Mouse (Mus musculus): ENCODE results near the gene Slc26a5. TPM values are rescaled to one million over a fixed set of nuclear protein-coding genes. Genes with fewer than 3 reads are reported as not detected.
A peak's percentile ranks its signal among the peaks of the same experiment; 100 is the strongest.

The Slc26a5 gene
- polyA plus RNA-seq (2014; fragmentation: Nextera tagmentation; extraction: Ambion mirVana): 0.24 TPM in 1 of 2 replicates, not detected in the other

- peak within 1 kb of the TSS; percentile 5; the same call in 1 of the 2 replicates for H3K9ac ChIP-seq (ENCODE audit: low read length)
- no peaks in the 10 kb centered on the region for H3K36me3 ChIP-seq (ENCODE audit: control insufficient read depth, insufficient read depth, low read length)
- H3K4me3 ChIP-seq (ENCODE audit: low read depth, low read length): peak within 1 kb of the TSS; percentile 11; the same call in 1 of the 2 replicates
- DNase-seq (ENCODE audit: low spot score) (peak; percentile 61), ATAC-seq (replicated peaks; ENCODE audit: low FRiP score) (peak; percentile 82)
- H3K27ac ChIP-seq (ENCODE audit: low read depth, low read length): 0 out of 2 replicates have a peak within 1 kb of the TSS, but pooled peaks have one; percentile 43
- H3K27me3 ChIP-seq (ENCODE audit: control insufficient read depth, insufficient read depth, low read length): no peaks in the 10 kb centered on the region
- H3K4me2 ChIP-seq (ENCODE audit: low read depth, low read length, severe bottlenecking): peak within 1 kb of the TSS; percentile 44
- H3K9me3 ChIP-seq (ENCODE audit: control insufficient read depth, low read length): no peaks in the 10 kb centered on the region
- WGBS: 3% methylated on average over 29 of the region's 29 CpGs
- peaks cover 8% of the 10 kb centered on the region; the same call in 1 of the 2 replicates for H3K4me1 ChIP-seq (replicated peaks; ENCODE audit: control insufficient read depth, insufficient read depth, low read length)
Measured at GRCm38 (mm10) chr5:21865346-21866107, at the start of gene Slc26a5. Slc26a5 (minus strand) TSS chr5:21865604.

GRCm38 (mm10) chr5:21914776-21915175, 49.4 kb upstream of the Slc26a5 start:
- no peak for DNase-seq (ENCODE audit: low spot score)
- Histone ChIP-seq H3K27me3 (ENCODE audit: control insufficient read depth, insufficient read depth, low read length) (no peaks in the 10 kb centered on the region), H3K9me3 (ENCODE audit: control insufficient read depth, low read length) (no peaks in the 10 kb centered on the region), H3K4me1 (replicated peaks; ENCODE audit: control insufficient read depth, insufficient read depth, low read length) (no peaks in the 10 kb centered on the region), H3K4me3 (ENCODE audit: low read depth, low read length) (no peak overlapping the region), H3K4me2 (ENCODE audit: low read depth, low read length, severe bottlenecking) (no peak overlapping the region), H3K27ac (ENCODE audit: low read depth, low read length) (no peak overlapping the region), H3K9ac (ENCODE audit: low read length) (no peak overlapping the region), H3K36me3 (ENCODE audit: control insufficient read depth, insufficient read depth, low read length) (no peaks in the 10 kb centered on the region)
- no peak for ATAC-seq (replicated peaks; ENCODE audit: low FRiP score)
- 82% methylated on average over 3 of the region's 3 CpGs for WGBS

DNA sequence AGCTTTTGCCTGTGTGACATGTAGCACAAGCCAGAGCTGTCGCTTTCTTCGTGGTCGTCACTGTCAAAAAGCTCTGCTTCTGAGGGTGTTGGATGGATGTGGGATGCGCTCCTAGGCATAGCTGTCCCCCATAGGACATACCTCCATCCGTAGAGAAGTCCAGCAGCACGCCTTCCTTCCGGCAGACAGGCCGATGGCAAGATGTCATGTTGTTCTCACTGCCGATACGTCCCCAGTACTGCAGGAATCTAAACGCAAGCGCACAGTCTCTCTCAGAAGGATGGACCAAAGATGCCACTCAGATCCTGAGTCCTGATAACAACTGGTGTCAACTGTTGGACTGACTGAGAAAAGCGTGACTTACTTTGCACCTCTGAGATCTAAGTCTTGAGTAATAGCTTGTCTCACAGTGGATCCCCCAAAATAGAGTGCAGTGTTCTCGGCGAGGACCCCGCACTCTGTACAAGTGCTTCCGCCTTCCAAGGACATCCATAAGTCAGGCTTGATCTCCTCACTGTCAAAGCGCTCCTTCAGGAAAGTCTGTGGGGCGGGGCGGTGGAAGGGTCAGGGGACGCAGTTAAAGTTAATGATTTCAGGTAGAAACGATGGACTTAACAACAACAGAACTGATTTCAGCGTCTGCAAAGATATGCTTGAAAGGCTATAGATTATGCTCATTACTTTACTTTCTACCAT, 47.6 kb upstream of the Slc26a5 start:
- H3K4me2 ChIP-seq (ENCODE audit: low read depth, low read length, severe bottlenecking): no peak overlapping the region
- no peak overlapping the region for H3K9ac ChIP-seq (ENCODE audit: low read length)
- H3K4me1 ChIP-seq (replicated peaks; ENCODE audit: control insufficient read depth, insufficient read depth, low read length): no peaks in the 10 kb centered on the region
- H3K27ac ChIP-seq (ENCODE audit: low read depth, low read length): no peak overlapping the region
- no peak overlapping the region for H3K4me3 ChIP-seq (ENCODE audit: low read depth, low read length)
- H3K9me3 ChIP-seq (ENCODE audit: control insufficient read depth, low read length): no peaks in the 10 kb centered on the region
- 93% methylated on average over 23 of the region's 23 CpGs for WGBS
- DNase-seq (ENCODE audit: low spot score): no peak
- ATAC-seq (replicated peaks; ENCODE audit: low FRiP score): no peak
- H3K36me3 ChIP-seq (ENCODE audit: control insufficient read depth, insufficient read depth, low read length): no peaks in the 10 kb centered on the region
- H3K27me3 ChIP-seq (ENCODE audit: control insufficient read depth, insufficient read depth, low read length): no peaks in the 10 kb centered on the region

DNA sequence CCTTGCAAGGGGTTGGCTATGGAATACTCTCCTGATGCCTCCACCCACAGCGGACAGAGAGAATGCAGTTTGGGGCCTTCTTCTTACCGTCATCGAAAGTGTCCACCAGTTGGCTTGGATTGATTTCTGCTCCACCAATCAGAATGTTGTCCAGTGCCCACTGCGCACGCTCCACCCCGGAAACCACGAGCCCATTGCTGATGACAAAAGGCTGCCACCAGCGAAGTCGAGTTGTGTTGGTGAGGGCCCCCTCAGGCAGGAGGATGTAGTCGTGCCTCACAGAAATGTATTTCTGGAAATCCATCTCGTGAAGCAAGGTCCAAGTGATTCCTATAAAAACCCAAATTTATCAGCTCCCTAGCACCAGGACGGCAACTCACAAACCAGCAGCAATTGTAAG, 45.3 kb upstream of the Slc26a5 start:
- no peak for ATAC-seq (replicated peaks; ENCODE audit: low FRiP score)
- WGBS: 95% methylated on average over 12 of the region's 12 CpGs
- H3K4me1 ChIP-seq (replicated peaks; ENCODE audit: control insufficient read depth, insufficient read depth, low read length): no peaks in the 10 kb centered on the region
- H3K4me3 ChIP-seq (ENCODE audit: low read depth, low read length): no peak overlapping the region
- H3K27ac ChIP-seq (ENCODE audit: low read depth, low read length): no peak overlapping the region
- no peak overlapping the region for H3K9ac ChIP-seq (ENCODE audit: low read length)
- DNase-seq (ENCODE audit: low spot score): no peak
- H3K9me3 ChIP-seq (ENCODE audit: control insufficient read depth, low read length): no peaks in the 10 kb centered on the region
- H3K36me3 ChIP-seq (ENCODE audit: control insufficient read depth, insufficient read depth, low read length): no peaks in the 10 kb centered on the region
- H3K4me2 ChIP-seq (ENCODE audit: low read depth, low read length, severe bottlenecking): no peak overlapping the region
- H3K27me3 ChIP-seq (ENCODE audit: control insufficient read depth, insufficient read depth, low read length): no peaks in the 10 kb centered on the region

DNA sequence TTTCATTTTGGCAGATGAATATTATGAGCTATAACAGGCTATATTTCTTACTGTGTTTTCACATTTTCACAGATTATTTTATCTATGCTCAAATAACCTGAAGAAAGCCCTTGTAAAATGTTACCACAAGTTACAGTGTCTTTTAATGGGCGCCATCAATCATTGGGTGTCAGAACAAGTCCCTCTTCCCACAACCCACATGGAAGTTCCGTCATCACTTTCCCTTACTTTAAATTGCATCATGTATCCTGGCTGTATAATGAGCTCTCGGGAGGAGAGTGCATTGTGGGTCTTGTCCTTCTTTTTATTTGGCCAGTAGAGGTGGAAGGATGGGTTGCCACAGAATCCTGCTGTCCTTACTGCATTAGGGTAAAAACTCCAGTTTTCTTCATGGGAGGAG, 44.3 kb upstream of the Slc26a5 start:
- no peak for DNase-seq (ENCODE audit: low spot score)
- WGBS: 86% methylated on average over 3 of the region's 3 CpGs
- no peak overlapping the region for H3K9ac ChIP-seq (ENCODE audit: low read length)
- no peaks in the 10 kb centered on the region for H3K27me3 ChIP-seq (ENCODE audit: control insufficient read depth, insufficient read depth, low read length)
- no peak overlapping the region for H3K4me3 ChIP-seq (ENCODE audit: low read depth, low read length)
- H3K4me2 ChIP-seq (ENCODE audit: low read depth, low read length, severe bottlenecking): no peak overlapping the region
- no peaks in the 10 kb centered on the region for H3K9me3 ChIP-seq (ENCODE audit: control insufficient read depth, low read length)
- H3K27ac ChIP-seq (ENCODE audit: low read depth, low read length): no peak overlapping the region
- H3K4me1 ChIP-seq (replicated peaks; ENCODE audit: control insufficient read depth, insufficient read depth, low read length): no peaks in the 10 kb centered on the region
- no peak for ATAC-seq (replicated peaks; ENCODE audit: low FRiP score)
- H3K36me3 ChIP-seq (ENCODE audit: control insufficient read depth, insufficient read depth, low read length): no peaks in the 10 kb centered on the region

DNA sequence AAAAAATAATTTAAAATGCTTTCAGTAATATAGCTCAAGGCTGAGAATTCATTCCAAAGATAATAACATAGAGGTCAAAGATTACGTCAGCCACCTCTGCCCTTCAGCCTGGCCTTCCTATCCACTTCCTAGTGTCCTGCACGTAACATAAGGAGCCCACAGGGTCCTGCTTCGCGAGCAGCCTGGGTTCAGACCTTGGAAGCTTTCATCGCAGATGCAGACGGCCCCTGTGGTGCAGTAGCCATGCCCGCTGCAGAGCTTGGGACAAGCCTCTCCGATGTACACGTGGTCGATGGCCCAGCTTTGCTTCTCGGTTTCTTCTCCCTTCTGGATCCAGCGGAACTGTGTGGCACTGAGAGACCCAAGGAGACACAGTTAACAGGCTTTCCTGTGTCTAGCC, 36.0 kb upstream of the Slc26a5 start:
- Histone ChIP-seq H3K9me3 (ENCODE audit: control insufficient read depth, low read length) (no peaks in the 10 kb centered on the region), H3K9ac (ENCODE audit: low read length) (no peak overlapping the region), H3K4me1 (replicated peaks; ENCODE audit: control insufficient read depth, insufficient read depth, low read length) (no peaks in the 10 kb centered on the region), H3K27me3 (ENCODE audit: control insufficient read depth, insufficient read depth, low read length) (no peaks in the 10 kb centered on the region), H3K4me3 (ENCODE audit: low read depth, low read length) (no peak overlapping the region), H3K4me2 (ENCODE audit: low read depth, low read length, severe bottlenecking) (no peak overlapping the region), H3K27ac (ENCODE audit: low read depth, low read length) (no peak overlapping the region), H3K36me3 (ENCODE audit: control insufficient read depth, insufficient read depth, low read length) (no peaks in the 10 kb centered on the region)
- DNase-seq (ENCODE audit: low spot score) (no peak), ATAC-seq (replicated peaks; ENCODE audit: low FRiP score) (no peak)
- 74% methylated on average over 12 of the region's 12 CpGs for WGBS

- WGBS: 82% methylated on average over 6 of the region's 6 CpGs
- no peak for ATAC-seq (replicated peaks; ENCODE audit: low FRiP score)
- no peak overlapping the region for H3K4me2 ChIP-seq (ENCODE audit: low read depth, low read length, severe bottlenecking)
Measured at GRCm38 (mm10) chr5:21900891-21901290, 35.5 kb upstream of the Slc26a5 start.

GRCm38 (mm10) chr5:21898875-21899274, 33.5 kb upstream of the Slc26a5 start:
- H3K36me3 ChIP-seq (ENCODE audit: control insufficient read depth, insufficient read depth, low read length): no peaks in the 10 kb centered on the region
- no peaks in the 10 kb centered on the region for H3K27me3 ChIP-seq (ENCODE audit: control insufficient read depth, insufficient read depth, low read length)
- H3K4me3 ChIP-seq (ENCODE audit: low read depth, low read length): no peak overlapping the region
- no peaks in the 10 kb centered on the region for H3K9me3 ChIP-seq (ENCODE audit: control insufficient read depth, low read length)
- H3K4me2 ChIP-seq (ENCODE audit: low read depth, low read length, severe bottlenecking): no peak overlapping the region
- H3K9ac ChIP-seq (ENCODE audit: low read length): no peak overlapping the region
- DNase-seq (ENCODE audit: low spot score) (no peak), ATAC-seq (replicated peaks; ENCODE audit: low FRiP score) (no peak)
- H3K27ac ChIP-seq (ENCODE audit: low read depth, low read length): no peak overlapping the region
- H3K4me1 ChIP-seq (replicated peaks; ENCODE audit: control insufficient read depth, insufficient read depth, low read length): no peaks in the 10 kb centered on the region
- WGBS: 85% methylated on average over 6 of the region's 6 CpGs

More at GRCm38 (mm10) chr5:21900891-21901290, 35.5 kb upstream of the Slc26a5 start:
- Histone ChIP-seq H3K36me3 (ENCODE audit: control insufficient read depth, insufficient read depth, low read length) (no peaks in the 10 kb centered on the region), H3K27me3 (ENCODE audit: control insufficient read depth, insufficient read depth, low read length) (no peaks in the 10 kb centered on the region), H3K4me1 (replicated peaks; ENCODE audit: control insufficient read depth, insufficient read depth, low read length) (no peaks in the 10 kb centered on the region), H3K9me3 (ENCODE audit: control insufficient read depth, low read length) (no peaks in the 10 kb centered on the region), H3K27ac (ENCODE audit: low read depth, low read length) (no peak overlapping the region), H3K9ac (ENCODE audit: low read length) (no peak overlapping the region), H3K4me3 (ENCODE audit: low read depth, low read length) (no peak overlapping the region)
- no peak for DNase-seq (ENCODE audit: low spot score)

Data from forebrain, embryonic 11.5 days (tissue).